Mouse (Mus musculus) Muller cell, postnatal 12 days (primary cell): ENCODE data around the gene Hist1h2aa.

Experiments used
- DNase-seq: peaks from one replicate; pipeline ENCODE4 v3.0.0-alpha.2; 2015; ENCODE audit errors: inconsistent ontology term

Gene Hist1h2aa

DNA sequence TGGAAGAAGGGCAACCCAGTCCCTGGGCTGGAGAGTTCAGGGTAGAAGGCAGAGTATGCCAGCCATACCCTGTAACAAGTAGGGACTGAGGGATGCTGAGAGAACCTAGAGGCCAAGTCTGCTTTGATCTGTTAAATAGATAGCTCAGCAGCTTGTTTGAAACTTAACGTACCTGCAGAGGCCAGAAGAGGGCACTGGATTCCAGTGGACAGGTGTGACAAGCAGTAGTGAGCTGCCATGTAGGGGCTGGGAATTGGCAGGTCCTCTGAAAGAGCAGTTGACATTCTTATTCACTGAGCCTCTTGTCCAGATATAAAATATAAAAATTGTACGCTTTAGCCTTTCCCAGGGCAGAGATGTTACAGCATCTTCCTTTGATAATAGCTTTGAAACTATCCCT is 8.6 kb downstream of the Hist1h2aa start:
- DNase-seq, result no peak

DNA sequence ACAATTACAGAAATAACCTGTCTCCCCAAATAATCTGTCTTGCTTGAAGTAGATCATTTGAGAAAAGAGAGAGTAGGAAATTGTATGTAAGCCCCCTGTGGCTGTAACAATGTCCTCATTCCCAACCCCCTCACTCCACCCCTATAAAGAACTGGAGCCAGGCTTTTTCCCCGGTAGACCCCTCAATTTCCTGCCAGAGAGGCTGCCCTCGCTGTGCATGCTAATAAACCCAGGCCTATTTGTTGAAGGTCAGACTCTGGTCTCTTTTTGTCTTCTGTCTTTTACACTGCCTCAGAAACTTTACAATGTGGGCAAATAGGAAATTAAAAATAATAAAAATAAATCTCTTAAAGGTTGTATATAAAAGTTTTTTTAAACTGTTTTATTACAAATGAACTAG is 12.0 kb downstream of the Hist1h2aa start:
- no peak for DNase-seq

DNA sequence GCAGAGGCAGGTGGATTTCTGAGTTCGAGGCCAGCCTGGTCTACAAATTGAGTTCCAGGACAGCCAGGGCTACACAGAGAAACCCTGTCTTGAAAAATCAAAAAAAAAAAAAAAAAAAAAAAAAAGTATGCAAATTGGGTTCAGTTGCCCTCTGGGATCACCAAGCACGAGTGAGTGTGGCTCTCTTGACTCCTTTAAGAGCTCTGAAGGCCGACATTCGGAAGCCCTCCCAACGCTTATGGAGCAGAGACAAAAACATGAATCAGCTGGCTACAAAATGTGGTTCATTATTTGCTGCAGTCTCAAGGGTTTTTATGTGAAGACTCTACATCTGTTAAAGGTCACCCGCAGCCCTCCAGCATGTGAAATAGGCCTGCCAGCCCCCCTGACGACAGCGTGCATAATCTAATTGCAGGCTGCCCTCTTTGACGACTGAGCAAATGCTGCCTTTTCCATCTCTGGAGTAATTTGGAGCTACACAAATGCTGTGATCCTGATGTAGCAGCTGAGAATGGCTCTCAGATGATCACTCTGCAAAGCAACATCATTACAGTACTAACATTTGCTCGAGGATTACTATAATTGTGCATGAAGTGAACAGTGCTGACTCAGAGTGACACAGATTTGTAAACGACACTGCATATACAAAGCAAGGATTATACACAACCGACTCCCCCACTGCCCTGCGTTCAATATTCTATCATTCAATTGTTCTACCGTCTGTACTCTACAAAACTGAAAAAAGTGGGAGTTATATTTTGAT is 15.4 kb downstream of the Hist1h2aa start:
- no peak for DNase-seq

DNA sequence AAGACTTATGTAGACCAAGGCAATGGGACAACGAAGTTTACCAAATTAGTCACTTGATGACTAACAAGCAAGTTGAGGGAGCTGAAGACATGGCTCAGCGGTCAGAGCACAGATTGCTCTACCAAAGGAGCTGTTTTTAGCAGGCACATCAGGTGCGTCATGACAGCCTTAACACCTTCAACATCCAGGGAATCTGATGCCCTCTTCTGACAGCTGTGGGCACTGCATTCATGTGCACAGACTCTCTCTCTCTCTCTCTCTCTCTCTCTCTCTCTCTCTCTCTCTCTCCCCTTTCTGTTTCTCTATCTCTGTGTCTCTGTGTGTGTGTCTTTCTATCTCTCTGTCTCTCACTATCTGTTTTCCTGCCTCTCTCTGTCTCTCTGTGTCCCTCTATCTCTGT is 16.7 kb downstream of the Hist1h2aa start:
- DNase-seq, result no peak

DNA sequence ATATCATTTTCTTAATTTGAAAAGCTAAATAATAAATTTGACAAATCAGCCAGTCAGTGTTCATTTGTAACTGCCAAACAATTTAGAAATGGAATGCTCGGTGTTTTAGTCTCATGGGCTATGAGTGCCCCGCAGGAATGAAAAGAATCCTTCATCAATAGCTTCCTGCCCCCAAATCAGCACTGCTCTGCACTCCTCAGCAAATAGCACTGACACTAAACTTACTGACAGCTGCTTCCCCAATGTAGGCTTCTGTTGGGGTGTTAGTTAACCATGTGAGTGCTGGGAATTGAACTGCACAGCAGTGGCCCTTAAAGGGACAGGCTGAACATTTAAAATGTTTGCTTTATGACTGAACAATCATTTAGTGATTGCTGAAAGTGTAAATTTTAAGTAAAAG is 25.5 kb downstream of the Hist1h2aa start:
- DNase-seq, result peak; percentile 81

DNA sequence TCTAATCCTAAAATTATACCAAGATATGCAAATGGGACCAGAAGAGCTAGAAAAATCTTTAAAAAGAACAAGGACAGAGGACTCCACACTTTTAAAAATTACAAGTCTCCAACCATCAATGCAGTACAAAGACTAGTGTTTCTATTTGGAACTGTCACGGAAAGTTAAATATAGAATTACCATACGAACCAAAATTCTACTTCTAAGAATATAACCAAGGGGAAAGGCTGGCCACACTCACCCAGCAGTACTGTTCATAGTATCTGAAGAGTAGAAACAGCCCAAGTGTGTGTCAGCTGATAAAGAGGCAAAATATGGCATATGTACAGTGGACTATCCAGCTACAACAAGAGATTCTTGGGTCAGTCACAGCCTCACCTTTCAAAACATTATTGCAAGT is 30.6 kb downstream of the Hist1h2aa start:
- DNase-seq, result no peak

DNA sequence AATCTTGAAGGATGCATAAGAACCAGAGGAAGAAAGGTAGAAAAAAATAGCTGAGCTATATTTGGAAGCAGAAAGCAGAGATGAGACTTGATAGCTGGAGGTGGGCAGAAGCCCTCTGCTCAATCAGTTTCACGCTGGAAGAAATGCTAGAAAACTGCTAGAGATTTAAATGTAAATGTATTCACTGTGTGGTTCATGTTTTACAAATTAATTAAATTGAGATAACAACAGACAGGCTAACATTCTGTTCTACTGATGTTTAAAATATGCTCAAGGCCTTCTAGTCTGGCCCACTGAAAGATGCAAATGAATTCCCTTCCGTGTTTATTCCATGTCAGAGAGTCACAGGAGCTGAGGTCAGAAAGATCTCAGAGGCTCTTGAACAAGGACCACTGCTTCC is 37.6 kb downstream of the Hist1h2aa start:
- no peak for DNase-seq

DNA sequence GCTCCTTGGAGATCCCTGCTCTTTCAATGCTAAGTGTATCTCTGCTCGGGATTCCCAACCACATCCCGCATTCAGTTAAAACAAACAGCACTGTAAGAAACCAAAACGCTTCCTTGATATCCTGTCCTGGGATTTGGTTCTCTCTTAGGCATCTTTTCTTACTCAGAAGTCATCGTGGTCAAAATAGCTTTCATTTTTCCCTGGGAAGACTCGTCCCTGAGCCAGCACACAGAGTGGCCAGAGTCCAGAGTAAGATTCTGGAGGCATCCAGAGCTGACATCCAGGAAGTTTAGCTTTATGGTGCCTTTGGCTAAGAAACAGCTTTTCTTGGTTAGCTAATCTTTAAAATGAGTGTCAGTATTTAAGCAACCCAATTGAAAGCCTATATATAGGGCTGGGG is 38.0 kb downstream of the Hist1h2aa start:
- peak; percentile 8 for DNase-seq
